Mouse (Mus musculus): ENCODE measurements around the gene Olfr166. TPM values are rescaled to one million over a fixed set of nuclear protein-coding genes. Genes with fewer than 3 reads are reported as not detected.
"Not testable (repeated sequence)": the region's sequence is repeated elsewhere in the genome, so short reads cannot be mapped to it uniquely, and the experiment has no call there.

Gene Olfr166
- not detected in 2 replicates for polyA plus RNA-seq (2012; rRNA removed)

GRCm38 (mm10) chr16:19483394-19483793 is at the start of gene Olfr166:
Gene Olfr166, plus strand, starts transcription at chr16:19483694.
- TF ChIP-seq CTCF (IDR thresholded peaks at IDR 0.05; ENCODE audit: borderline replicate concordance, extremely low read depth, insufficient read depth, insufficient read length): no peak
- TF ChIP-seq POLR2A (IDR thresholded peaks at IDR 0.05; ENCODE audit: borderline replicate concordance, extremely low read depth, insufficient read depth, insufficient read length, poor library complexity, severe bottlenecking): no peak
- DNase-seq (ENCODE audit: low read depth): no peak

- not testable (repeated sequence) for DNase-seq (ENCODE audit: low read depth)
Observed at GRCm38 (mm10) chr16:19458741-19459140, 24.8 kb upstream of the Olfr166 start.

GRCm38 (mm10) chr16:19464365-19464764 is 19.1 kb upstream of the Olfr166 start:
- TF ChIP-seq POLR2A (IDR thresholded peaks at IDR 0.05; ENCODE audit: borderline replicate concordance, extremely low read depth, insufficient read depth, insufficient read length, poor library complexity, severe bottlenecking): no peak
- no peak for TF ChIP-seq CTCF (IDR thresholded peaks at IDR 0.05; ENCODE audit: borderline replicate concordance, extremely low read depth, insufficient read depth, insufficient read length)
- no peak for DNase-seq (ENCODE audit: low read depth)

- TF ChIP-seq POLR2A (IDR thresholded peaks at IDR 0.05; ENCODE audit: borderline replicate concordance, extremely low read depth, insufficient read depth, insufficient read length, poor library complexity, severe bottlenecking): no peak
- TF ChIP-seq CTCF (IDR thresholded peaks at IDR 0.05; ENCODE audit: borderline replicate concordance, extremely low read depth, insufficient read depth, insufficient read length): no peak
Observed at GRCm38 (mm10) chr16:19522166-19522565, 38.7 kb downstream of the Olfr166 start, which contains the start of gene Olfr167. Gene Olfr167, minus strand, starts transcription at chr16:19522266.

GRCm38 (mm10) chr16:19535455-19535854 is 52.0 kb downstream of the Olfr166 start, which contains the start of gene Olfr168:
Gene Olfr168, minus strand, starts transcription at chr16:19535555.
- no peak for TF ChIP-seq CTCF (IDR thresholded peaks at IDR 0.05; ENCODE audit: borderline replicate concordance, extremely low read depth, insufficient read depth, insufficient read length)
- TF ChIP-seq POLR2A (IDR thresholded peaks at IDR 0.05; ENCODE audit: borderline replicate concordance, extremely low read depth, insufficient read depth, insufficient read length, poor library complexity, severe bottlenecking): no peak
- no peak for DNase-seq (ENCODE audit: low read depth)

More at GRCm38 (mm10) chr16:19522166-19522565, 38.7 kb downstream of the Olfr166 start, which contains the start of gene Olfr167:
- DNase-seq (ENCODE audit: low read depth): no peak

Other genes with a start within 250 kb of the Olfr166 start
- not detected in 2 replicates for gene Olfr164, start 169.6 kb upstream of the Olfr166 start, polyA plus RNA-seq (2012; rRNA removed)
- gene Olfr165, start 60.6 kb upstream of the Olfr166 start, polyA plus RNA-seq (2012; rRNA removed): not detected in 2 replicates
- gene Olfr167, start 38.6 kb downstream of the Olfr166 start, polyA plus RNA-seq (2012; rRNA removed): not detected in 2 replicates
- gene Olfr168, start 51.9 kb downstream of the Olfr166 start, polyA plus RNA-seq (2012; rRNA removed): not detected in 2 replicates
- not detected in 2 replicates for gene Olfr169, start 88.1 kb downstream of the Olfr166 start, polyA plus RNA-seq (2012; rRNA removed)
- not detected in 2 replicates for gene Olfr170, start 128.2 kb downstream of the Olfr166 start, polyA plus RNA-seq (2012; rRNA removed)
- gene Olfr171, start 146.2 kb downstream of the Olfr166 start, polyA plus RNA-seq (2012; rRNA removed): not detected in 2 replicates
- not detected in 2 replicates for gene Lamp3, start 222.7 kb downstream of the Olfr166 start, polyA plus RNA-seq (2012; rRNA removed)